Mouse (Mus musculus) right cerebral cortex, postnatal 4 days (tissue): ENCODE data around the gene Hist1h2bk.

Source experiments
- DNase-seq: peaks from one replicate; pipeline ENCODE4 v3.0.0-alpha.2; 2022

Gene Hist1h2bk

DNA sequence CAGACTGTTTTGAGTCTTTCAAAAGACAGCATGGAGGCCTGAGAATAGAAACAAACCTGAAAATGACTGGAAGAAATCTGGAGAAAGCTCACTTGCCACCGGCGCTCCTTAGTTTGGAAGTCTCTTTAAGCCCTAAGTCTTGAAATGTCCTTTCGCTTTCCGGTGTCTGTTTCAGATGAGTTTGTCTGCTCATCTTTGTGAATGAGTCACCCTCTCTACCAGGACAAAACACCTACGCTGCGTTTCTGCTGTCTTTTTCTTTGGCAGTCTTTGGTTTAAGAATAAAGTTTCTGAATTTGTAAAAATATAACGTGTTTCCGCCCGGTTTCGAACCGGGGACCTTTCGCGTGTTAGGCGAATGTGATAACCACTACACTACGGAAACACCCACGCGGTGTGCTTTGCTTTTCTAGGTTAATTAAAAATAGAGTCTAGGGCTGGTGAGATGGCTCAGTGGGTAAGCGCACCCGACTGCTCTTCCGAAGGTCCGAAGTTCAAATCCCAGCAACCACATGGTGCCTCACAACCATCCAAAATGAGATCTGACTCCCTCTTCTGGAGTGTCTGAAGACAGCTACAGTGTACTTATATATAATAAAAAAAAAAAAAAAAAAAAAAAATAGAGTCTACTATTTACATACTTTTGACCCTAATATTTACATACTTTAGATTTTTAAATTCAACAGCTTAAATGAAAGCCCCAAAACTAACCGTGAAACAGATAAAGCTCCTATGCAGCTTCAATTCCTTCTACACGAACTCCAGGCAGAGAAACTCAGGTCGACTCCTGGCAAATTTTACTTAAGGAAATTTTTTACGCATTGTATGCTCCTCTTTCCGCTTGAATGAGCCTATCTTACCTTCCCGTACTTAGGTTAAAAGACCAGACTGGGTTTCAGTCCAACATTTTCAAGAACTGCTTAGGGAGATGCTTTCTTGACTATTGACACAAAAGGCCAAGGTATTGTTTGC lies 19.9 kb upstream of the Hist1h2bk start:
- peak; percentile 62 for DNase-seq

GRCm38 (mm10) chr13:22019934-22020835 lies 15.5 kb upstream of the Hist1h2bk start:
- no peak for DNase-seq

GRCm38 (mm10) chr13:22020901-22021339 lies 14.8 kb upstream of the Hist1h2bk start:
- no peak for DNase-seq

DNA sequence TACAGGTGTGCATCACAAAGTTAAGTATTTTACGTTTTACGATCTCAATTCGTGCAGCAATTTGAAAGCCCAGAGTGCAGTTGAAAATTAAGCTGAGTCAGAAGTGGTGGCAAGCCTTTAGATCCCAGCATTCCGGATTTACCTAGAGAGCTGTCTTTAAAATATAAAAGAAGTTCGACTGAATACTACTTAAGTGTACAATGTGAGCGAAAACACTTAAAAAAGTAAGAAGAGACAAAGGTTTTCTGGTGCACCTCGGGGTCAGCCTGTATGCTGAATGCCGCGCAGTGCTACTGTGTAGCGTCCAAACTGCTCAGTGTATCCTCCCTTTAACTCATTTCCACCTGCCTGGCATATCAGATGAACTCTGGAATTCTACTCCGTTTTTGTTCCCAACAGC lies 14.1 kb upstream of the Hist1h2bk start:
- no peak for DNase-seq

- DNase-seq: peak; percentile 66
These were observed 13.4 kb upstream of the Hist1h2bk start for GRCm38 (mm10) chr13:22022241-22022640.

- DNase-seq: peak; percentile 92
These were observed 9.3 kb upstream of the Hist1h2bk start for GRCm38 (mm10) chr13:22026058-22027031.

DNA sequence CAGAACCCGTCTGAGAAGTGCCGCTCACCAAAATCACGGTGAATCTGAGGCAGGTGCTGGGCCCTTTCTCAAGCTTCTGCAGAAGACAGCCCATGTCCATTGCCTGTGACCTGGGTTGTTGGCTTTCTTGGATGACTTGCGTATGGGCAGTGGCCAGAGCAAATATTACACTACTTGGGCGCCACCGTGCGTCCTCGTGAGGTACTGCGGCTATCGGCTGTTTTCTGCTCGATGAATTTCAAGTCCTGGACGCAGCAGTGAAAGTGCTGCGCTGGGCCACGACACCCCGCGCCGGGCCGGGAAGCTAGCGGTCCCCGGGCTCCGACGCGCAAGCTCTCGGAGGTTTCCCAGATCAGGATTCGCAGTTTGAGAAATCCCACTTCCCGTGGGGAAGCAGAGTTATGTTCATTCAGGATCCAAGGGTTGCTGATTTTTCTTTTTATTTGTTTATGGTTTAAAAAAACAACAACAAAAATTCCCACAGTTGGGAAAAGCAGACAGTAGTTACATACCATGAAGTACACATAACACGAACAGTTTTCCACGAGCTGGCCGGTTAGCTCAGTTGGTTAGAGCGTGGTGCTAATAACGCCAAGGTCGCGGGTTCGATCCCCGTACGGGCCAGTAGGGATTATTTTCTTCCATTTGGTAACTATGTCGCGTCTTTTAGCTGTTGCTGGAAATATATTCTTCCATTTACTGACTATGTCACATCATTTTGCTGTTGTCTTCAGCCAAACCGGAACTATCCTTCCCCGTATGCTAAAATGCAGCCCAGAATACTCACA lies 6.8 kb upstream of the Hist1h2bk start:
- peak; percentile 91 for DNase-seq

DNA sequence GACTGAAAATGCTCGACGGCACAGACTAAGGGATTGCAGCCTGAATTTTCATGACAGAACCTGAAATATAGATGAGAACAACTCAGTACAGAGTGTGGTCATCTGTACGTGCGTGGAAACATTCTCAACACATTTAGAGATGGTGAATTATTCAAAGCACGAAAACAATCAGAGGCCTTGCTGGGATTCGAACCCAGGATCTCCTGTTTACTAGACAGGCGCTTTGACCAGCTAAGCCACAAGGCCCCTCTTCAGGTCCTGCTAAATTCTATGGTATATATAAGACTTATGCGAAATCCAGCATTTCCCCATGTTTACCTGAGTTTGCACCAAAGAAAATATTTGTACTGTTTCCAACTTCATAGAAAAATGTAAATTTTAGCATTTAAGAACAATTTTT lies 5.7 kb upstream of the Hist1h2bk start:
- DNase-seq: no peak

DNA sequence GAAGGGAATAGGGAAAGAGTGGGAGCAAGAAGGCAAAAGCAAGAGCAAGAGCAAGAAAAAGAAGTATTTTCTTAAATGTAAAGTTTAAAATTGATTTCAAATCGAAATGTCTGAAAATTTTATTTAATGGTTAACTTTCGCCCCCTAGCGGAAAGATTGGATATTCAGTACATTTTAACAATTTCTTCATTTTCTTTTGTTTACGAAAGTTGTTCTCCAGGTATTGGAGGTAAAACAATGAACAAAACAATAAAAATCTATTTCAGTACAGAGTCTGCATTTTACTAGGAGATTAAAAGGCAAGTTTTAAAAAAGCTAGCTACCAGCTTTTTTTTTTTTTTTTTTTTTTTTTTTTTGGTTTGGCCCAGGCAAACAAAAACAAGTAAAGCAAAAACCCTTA lies 5.2 kb upstream of the Hist1h2bk start:
- no peak for DNase-seq

- DNase-seq: no peak
These were observed 1.8 kb upstream of the Hist1h2bk start for GRCm38 (mm10) chr13:22033741-22034442.

GRCm38 (mm10) chr13:22034443-22035266 lies 1.0 kb upstream of the Hist1h2bk start:
- DNase-seq: no peak

GRCm38 (mm10) chr13:22036149-22036956 lies 683 bp downstream of the Hist1h2bk start:
- no peak for DNase-seq

GRCm38 (mm10) chr13:22036986-22037385 lies 1.3 kb downstream of the Hist1h2bk start:
- no peak for DNase-seq

- no peak for DNase-seq
These were observed 1.7 kb downstream of the Hist1h2bk start for GRCm38 (mm10) chr13:22037415-22037814.

- no peak for DNase-seq
These were observed 3.7 kb downstream of the Hist1h2bk start for GRCm38 (mm10) chr13:22039364-22039763.

- DNase-seq: no peak
These were observed 4.3 kb downstream of the Hist1h2bk start for GRCm38 (mm10) chr13:22039951-22040463.

DNA sequence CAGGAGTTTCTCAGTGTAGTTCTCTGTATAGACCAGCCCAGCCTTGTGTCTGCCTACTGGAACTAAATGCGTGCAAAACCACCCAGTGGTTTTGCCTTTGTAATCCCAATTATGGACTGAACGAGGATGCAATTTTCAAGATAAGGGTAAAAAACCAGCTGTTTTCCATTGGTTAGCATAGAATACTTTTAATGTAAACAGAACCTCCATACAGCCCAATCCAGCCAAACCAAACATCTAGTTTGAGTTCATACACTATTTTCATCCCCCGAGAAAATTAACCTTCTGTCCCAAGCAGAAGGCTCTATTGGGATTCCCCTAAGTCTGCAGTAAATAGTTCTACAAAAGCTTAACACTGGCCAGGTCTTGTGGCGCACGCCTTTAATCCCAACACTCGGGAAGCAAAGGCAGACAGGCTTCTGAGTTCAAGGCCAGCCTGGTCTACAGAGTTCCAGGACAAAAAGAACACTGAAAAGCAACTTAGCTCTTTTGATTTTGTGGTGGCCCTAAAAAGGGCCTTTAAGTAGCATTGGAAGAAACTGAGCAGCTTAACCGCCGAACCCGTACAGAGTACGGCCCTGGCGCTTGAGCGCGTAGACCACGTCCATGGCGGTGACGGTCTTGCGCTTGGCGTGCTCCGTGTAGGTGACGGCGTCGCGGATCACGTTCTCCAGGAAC lies 4.9 kb downstream of the Hist1h2bk start:
- DNase-seq: no peak

DNA sequence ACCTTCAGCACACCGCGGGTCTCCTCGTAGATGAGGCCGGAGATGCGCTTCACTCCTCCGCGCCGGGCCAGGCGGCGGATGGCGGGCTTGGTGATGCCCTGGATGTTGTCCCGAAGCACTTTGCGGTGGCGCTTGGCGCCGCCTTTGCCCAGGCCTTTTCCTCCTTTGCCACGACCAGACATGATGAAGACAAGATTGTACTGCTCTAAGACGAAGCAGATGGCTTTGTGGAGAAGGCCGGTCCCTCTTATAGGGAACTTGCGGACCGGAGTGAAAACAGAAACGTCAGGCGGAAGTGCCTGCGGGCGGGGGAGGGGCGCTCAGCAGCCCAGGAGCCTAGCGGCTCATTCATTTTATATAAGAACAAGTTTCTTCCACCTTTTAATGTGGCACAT lies 5.5 kb downstream of the Hist1h2bk start, which contains the start of gene Hist1h4i:
TSS of gene Hist1h4i (minus strand) at position 221 of the 395 bp plus-strand sequence.
- peak; percentile 96 for DNase-seq
